Mouse (Mus musculus) small intestine, adult 10 weeks (tissue): ENCODE results near the gene Kbtbd13. TPM values are rescaled to one million over a fixed set of nuclear protein-coding genes. Genes with fewer than 3 reads are reported as not detected.

Experiments
- polyA plus RNA-seq: library from polyadenylated mRNA; stranded (reverse); fragments of 350-450 nt; fragmentation: Illumina TruSeq; extraction: RNeasy Lipid Tissue Mini Kit (QIAGEN cat#74804); gene quantifications from one replicate; pipeline ENCODE4 v1.2.3, GENCODE M21; 2014; ENCODE audit warnings: low replicate concordance

Kbtbd13 gene
- polyA plus RNA-seq, result 0.15 TPM

GRCm38 (mm10) chr9:65391613-65391964 lies at the start of gene Kbtbd13:
Gene Kbtbd13 (minus strand): TSS chr9:65391652.

DNA sequence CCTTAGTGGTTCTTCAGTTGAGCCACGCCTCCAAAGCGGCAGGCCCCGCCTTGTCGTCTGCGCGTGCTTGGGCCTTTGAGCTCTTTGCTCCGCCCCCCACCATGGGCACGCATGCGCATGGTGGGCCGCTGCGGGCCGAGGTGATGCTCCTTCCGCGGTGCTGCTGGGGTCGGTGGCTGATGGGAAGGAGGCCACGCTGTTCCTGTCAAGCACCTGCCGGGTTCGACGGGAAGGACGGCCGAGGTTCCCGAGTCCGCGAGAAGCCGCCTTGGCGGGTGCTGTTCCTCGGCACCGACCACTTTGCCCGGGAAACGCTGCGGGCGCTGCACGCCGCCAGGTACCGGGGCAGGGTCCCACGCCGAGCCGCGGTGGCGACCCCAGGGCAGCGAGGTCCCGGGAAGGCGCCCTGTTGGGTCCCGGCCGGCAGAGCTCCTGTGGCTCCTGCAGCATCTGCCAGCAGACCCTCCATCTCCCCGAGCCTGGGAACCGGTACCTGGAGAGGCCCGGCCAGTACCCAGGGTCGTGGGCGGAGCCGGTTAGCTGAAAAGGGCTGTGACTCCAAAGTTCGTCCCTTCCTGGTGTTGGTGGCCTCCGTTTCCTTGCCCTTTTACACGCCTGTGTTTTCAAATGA lies 44.3 kb upstream of the Kbtbd13 start, which contains the start of gene Mtfmt:
Mtfmt (plus strand) TSS at position 112 of the 631 bp plus-strand sequence.

GRCm38 (mm10) chr9:65422760-65423501 lies 31.5 kb upstream of the Kbtbd13 start, which contains the start of gene Slc51b:
Gene Slc51b (minus strand): TSS chr9:65422955.

DNA sequence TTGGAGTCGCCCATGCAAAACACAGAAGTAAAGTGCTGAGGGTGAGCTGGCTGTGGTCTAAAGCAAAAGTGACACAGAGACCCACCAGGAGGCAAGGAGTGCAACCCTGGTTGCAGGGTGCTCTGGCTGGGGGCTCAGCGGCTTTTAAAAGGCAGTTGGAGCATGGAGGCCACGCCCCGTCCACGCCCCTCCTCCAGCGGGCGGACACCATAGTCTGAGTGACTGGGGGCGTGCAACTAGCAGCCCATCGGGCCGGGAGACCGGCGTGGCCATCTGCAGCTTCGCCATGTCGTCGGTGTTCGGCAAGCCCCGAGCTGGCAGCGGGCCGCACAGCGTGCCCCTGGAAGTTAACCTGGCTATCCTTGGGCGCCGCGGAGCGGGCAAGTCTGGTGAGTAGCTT lies 6.8 kb upstream of the Kbtbd13 start, which contains the start of gene Rasl12:
Rasl12 (plus strand) TSS at position 228 of the 400 bp plus-strand sequence.

DNA sequence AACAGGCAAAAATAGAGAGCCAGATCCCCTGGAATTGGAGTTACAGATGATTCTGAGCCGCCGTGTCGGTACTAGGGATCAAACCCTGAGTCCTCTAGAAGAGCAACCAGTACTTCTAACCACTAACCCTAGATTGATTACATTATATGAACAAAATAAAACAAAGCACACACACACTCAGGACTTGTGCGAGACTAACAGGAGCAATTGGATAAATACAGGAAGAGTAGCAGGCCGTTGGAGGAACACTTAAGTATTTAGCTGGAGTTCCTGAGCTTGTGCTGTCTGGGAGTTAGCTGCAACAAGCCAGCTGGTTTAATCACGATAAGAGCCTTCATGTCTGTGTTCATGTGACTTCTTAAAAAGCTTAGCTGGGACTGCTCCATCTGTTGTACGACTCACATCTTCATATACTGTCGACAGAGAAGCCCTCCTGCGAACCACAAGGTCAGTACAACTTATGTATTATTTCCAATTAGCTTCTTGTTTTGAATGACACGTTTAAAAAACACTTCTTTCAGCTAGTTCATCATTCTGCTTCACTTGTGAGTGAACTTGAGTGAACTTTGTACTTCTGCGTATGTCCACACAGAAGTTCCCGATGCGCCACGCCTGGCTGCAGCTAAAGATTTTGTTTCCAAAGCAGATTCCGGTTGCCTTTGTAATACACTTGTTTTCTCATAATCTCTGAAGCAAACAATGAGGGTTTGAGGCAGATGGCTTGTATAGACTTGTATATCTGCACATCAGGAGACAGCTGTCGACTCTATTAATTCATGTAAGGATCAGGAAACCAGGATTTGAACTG lies 30.6 kb downstream of the Kbtbd13 start, which contains the start of gene Ubap1l:
Ubap1l (plus strand) TSS at position 401 of the 808 bp plus-strand sequence.

DNA sequence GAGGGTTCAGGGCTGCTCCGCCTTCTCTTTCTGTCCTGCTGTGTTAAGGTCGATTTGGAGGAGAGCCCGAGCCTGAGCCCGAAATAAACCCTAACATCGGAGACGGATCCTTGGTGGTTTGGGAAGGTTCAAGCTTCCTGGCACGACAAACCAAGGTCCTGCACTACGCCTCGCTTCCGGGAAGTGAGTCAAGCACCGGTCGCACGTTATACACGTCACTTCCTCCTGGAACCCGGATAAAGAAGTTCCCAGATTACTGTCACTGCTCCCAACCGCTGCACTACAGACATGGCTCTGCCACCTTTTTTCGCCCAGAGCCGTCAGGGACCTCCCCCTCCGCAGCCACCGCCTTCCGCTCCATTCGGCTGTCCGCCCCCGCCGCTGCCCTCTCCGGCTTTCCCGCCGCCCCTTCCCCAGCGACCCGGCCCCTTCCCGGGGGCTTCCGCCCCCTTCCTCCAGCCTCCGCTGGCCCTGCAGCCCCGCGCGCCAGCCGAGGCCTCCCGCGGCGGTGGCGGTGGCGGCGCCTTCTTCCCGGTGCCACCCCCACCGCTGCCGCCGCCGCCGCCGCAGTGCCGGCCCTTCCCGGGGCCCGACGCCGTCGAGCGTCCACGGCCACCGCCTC lies 45.5 kb downstream of the Kbtbd13 start, which contains the start of gene Pdcd7:
Pdcd7 (plus strand) TSS at position 251 of the 622 bp plus-strand sequence.

Other genes with a start within 250 kb of the Kbtbd13 start
- 5.1 TPM for gene Parp16, start 196.3 kb downstream of the Kbtbd13 start, polyA plus RNA-seq
- 0.89 TPM for gene Cilp, start 126.5 kb downstream of the Kbtbd13 start, polyA plus RNA-seq
- 107 TPM for gene Clpx, start 97.4 kb downstream of the Kbtbd13 start, polyA plus RNA-seq
- 5.3 TPM for gene Pdcd7, start 45.5 kb downstream of the Kbtbd13 start, polyA plus RNA-seq
- not detected for gene Ubap1l, start 30.6 kb downstream of the Kbtbd13 start, polyA plus RNA-seq
- gene Rasl12, start 6.9 kb upstream of the Kbtbd13 start, polyA plus RNA-seq, result 0.52 TPM
- gene Slc51b, start 31.3 kb upstream of the Kbtbd13 start, polyA plus RNA-seq, result 126 TPM
- gene Mtfmt, start 44.1 kb upstream of the Kbtbd13 start, polyA plus RNA-seq, result 24.4 TPM
- 106 TPM for gene Spg21, start 69.3 kb upstream of the Kbtbd13 start, polyA plus RNA-seq
- gene Ankdd1a, start 128.5 kb upstream of the Kbtbd13 start, polyA plus RNA-seq, result not detected
- 0.63 TPM for gene Plekho2, start 188.4 kb upstream of the Kbtbd13 start, polyA plus RNA-seq
- 1.2 TPM for gene Pif1, start 195.5 kb upstream of the Kbtbd13 start, polyA plus RNA-seq
- 4.4 TPM for gene Rbpms2, start 238.0 kb upstream of the Kbtbd13 start, polyA plus RNA-seq